Mouse (Mus musculus): ENCODE measurements around the gene Tomt.

DNA sequence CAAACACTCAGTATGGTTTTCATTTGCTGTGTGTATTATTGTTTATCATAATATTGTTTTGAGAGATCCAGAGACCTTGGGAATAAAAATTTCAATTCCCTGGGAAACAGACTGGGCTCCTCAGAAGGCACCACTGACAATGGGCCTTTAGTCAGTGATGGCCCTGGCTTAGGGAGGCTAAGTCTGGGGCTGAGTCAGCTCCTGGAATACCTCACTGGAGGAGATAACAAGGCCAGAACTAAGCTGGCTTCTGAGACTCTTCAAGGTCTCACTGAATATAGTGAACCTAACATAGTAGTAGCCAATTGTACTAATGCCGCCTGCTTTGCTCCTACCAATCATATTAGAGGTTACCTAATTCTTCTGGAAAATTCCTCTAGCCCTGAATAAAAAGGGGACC lies 30.2 kb downstream of the Tomt start:
- TF ChIP-seq POLR2A (IDR thresholded peaks at IDR 0.05; ENCODE audit: low read depth, low read length) (no peak), CTCF (conservative IDR thresholded peaks at IDR 0.05; ENCODE audit: insufficient read depth, insufficient read length, low read depth, low read length) (no peak)

Data from kidney, adult 2 months (tissue).